Mouse (Mus musculus) forelimb bud, embryonic 11.5 days (tissue): ENCODE measurements around the gene Satl1.

Experiments
- DNase-seq: peaks from one replicate; pipeline ENCODE4 v3.0.0-alpha.2; 2012; ENCODE audit warnings: low read depth, low spot score

The Satl1 gene

DNA sequence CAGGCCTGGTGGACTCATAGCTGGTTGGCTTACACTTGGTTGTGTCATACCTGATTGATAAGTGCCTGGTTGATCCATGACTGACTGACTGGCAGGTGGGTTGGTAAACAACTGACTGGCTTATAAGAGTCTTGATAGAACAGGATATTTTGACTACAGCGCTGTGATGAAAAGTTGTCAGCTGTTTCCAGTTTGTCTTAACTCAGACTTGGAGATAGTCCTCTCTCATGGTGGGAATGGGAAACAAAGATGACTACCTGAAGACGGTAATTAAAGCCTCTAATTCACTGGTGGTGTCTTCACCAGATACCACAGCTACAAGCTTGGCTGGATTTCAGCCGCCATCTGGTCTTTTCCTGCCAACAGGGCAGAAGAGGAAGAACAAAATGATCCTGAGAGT is at the start of gene Satl1:
Satl1 (minus strand) TSS at position 101 of the 400 bp plus-strand sequence.
- no peak for DNase-seq

GRCm38 (mm10) chrX:112438064-112438463 is 31.5 kb upstream of the Satl1 start:
- no peak for DNase-seq

- no peak for DNase-seq
Measured at GRCm38 (mm10) chrX:112437580-112437979, 31.0 kb upstream of the Satl1 start.

- DNase-seq, result peak; percentile 42
Measured at GRCm38 (mm10) chrX:112422998-112423397, 16.4 kb upstream of the Satl1 start.

DNA sequence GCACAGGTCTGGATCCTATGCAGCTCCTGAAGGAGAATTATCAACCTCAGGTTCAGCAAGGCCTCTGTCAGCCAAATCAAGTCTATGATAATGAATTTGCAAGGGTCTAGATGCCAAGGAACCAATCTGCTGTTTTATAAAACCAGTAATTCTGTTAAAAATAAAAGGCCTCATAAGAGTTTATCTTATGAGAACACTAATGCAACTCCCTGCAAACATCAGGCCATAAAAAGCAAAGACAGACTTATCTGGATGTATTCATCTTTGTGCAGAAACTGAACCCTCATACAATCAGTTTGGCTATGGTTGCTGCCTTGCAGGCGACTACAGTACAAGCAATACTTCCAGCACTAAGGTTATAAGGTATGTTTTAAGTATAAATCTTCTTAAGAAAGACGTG is 5.7 kb upstream of the Satl1 start:
- no peak for DNase-seq

- DNase-seq, result peak; percentile 53
Measured at GRCm38 (mm10) chrX:112370577-112371410, 35.8 kb downstream of the Satl1 start.

DNA sequence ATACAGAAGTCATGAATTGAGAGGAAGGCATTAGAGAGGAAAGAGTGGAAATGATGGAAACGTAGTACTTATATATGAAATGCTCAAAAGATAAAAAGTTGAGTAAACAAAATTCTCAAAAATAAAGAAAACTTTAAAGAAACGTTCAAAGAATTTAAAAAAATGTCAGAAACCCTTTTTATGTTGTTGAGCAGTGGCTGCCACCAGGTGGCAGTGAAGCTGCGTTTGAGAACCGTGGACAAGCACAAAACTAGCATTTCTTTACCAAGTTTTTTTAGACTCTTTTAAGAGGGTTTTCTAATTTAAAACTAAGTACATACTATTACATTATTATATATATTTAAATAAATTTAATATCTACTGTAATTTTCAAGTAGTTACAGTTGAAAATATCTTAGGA is 38.2 kb downstream of the Satl1 start:
- DNase-seq, result no peak

GRCm38 (mm10) chrX:112348395-112348791 is 58.2 kb downstream of the Satl1 start:
- peak; percentile 7 for DNase-seq

GRCm38 (mm10) chrX:112347467-112348394 is 58.8 kb downstream of the Satl1 start:
- DNase-seq, result no peak

DNA sequence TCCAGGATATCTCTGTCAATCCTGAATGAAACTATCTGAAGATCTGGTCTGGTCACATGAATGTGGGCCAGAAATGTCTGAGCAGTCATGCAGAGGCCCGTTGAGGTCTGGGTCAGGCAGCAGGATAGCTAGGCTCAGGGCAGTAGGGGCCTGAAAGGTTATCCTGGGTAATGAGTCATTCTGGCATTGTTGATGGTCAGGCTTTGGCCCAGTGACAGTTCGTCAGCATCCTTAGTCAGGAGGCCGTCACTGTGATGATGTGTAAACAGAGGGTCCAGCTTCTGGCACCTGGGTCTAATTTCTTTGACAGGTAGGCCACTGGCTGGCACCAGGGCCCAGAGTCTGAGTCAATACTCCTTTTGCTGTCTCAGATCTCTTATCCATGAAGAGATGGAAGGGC is 67.1 kb downstream of the Satl1 start:
- DNase-seq, result no peak
